Mouse (Mus musculus): ENCODE results near the gene Pnliprp2. TPM values are rescaled to one million over a fixed set of nuclear protein-coding genes. Genes with fewer than 3 reads are reported as not detected.

Pnliprp2 gene
- polyA plus RNA-seq, 1 experiment from 2014 or later: not detected

Other genes with a start within 250 kb of the Pnliprp2 start
- gene Ccdc172, start 247.7 kb upstream of the Pnliprp2 start, polyA plus RNA-seq (2015; fragmentation: Nextera tagmentation; extraction: Ambion mirVana): not detected in 2 replicates
- not detected in 2 replicates for gene Pnlip, start 107.2 kb upstream of the Pnliprp2 start, polyA plus RNA-seq (2015; fragmentation: Nextera tagmentation; extraction: Ambion mirVana)
- gene Pnliprp1, start 30.8 kb upstream of the Pnliprp2 start, polyA plus RNA-seq (2015; fragmentation: Nextera tagmentation; extraction: Ambion mirVana): 3.1 TPM in 1 of 2 replicates, not detected in the other
- not detected in 2 replicates for gene 1700019N19Rik, start 34.7 kb downstream of the Pnliprp2 start, polyA plus RNA-seq (2015; fragmentation: Nextera tagmentation; extraction: Ambion mirVana)
- gene Eno4, start 183.7 kb downstream of the Pnliprp2 start, polyA plus RNA-seq (2015; fragmentation: Nextera tagmentation; extraction: Ambion mirVana): 0.24 and 0.26 TPM in 2 replicates
- gene Hspa12a, start 183.9 kb downstream of the Pnliprp2 start, polyA plus RNA-seq (2015; fragmentation: Nextera tagmentation; extraction: Ambion mirVana): 3.8 and 4.7 TPM in 2 replicates